Mouse (Mus musculus) limb, embryonic 12.5 days (tissue): ENCODE measurements around the gene Fat1. TPM values are rescaled to one million over a fixed set of nuclear protein-coding genes. Genes with fewer than 3 reads are reported as not detected.

Source experiments
- ATAC-seq: fragments of 200-750 bp; cut with Nextera tagmentation; 2 replicates; pipeline ENCODE4 v1.8.0; 2017; ENCODE audit warnings: low read depth, moderate TSS enrichment; ENCODE audit not compliant: insufficient number of reproducible peaks, insufficient read depth, low FRiP score, low TSS enrichment
- H3K27ac ChIP-seq: fragments of 300-500 bp; sonication (generic); 2 replicates; pipeline ENCODE4 v1.5.1; 2016; ENCODE audit warnings: mild to moderate bottlenecking, moderate library complexity
- H3K27me3 ChIP-seq: fragments of 300-500 bp; sonication (generic); 2 replicates; pipeline ENCODE4 v1.6.1; 2016; ENCODE audit warnings: mild to moderate bottlenecking, moderate library complexity
- H3K36me3 ChIP-seq: fragments of 300-500 bp; sonication (generic); 2 replicates; pipeline ENCODE4 v1.6.1; 2016; ENCODE audit warnings: mild to moderate bottlenecking, moderate library complexity
- H3K4me1 ChIP-seq: fragments of 300-500 bp; sonication (generic); replicated peaks from 2 replicates; pipeline ENCODE4 v1.6.1; 2016
- H3K4me2 ChIP-seq: fragments of 300-500 bp; sonication (generic); 2 replicates; pipeline ENCODE4 v1.6.1; 2016; ENCODE audit warnings: mild to moderate bottlenecking, moderate library complexity
- H3K4me3 ChIP-seq: fragments of 300-500 bp; sonication (generic); replicated peaks from 2 replicates; pipeline ENCODE4 v1.5.1; 2016; ENCODE audit warnings: mild to moderate bottlenecking
- H3K9ac ChIP-seq: fragments of 300-500 bp; sonication (generic); replicated peaks from 2 replicates; pipeline ENCODE4 v1.6.1; 2016; ENCODE audit warnings: mild to moderate bottlenecking, moderate library complexity
- H3K9me3 ChIP-seq: fragments of 300-500 bp; sonication (generic); 2 replicates; pipeline ENCODE4 v1.6.1; 2016; ENCODE audit warnings: mild to moderate bottlenecking, moderate library complexity
- WGBS: fragments of 180-500 bp; shearing (Covaris S2); methylation state at CpG from one replicate; pipeline ENCODE4 v1.1.7; 2016; 5-methylcytosine and 5-hydroxymethylcytosine counted together
- polyA plus RNA-seq: library from polyadenylated mRNA; unstranded; fragments of >200 nt; fragmentation: Nextera tagmentation; extraction: Ambion mirVana; gene quantifications from 2 replicates; pipeline ENCODE4 v1.2.1, GENCODE M21; 2016

Gene Fat1
- polyA plus RNA-seq, 1 experiment from 2014 or later: 23.7 TPM

- no peak for ATAC-seq
- peaks cover 3% of the 10 kb centered on the region; the same call in 1 of the 2 replicates for H3K9me3 ChIP-seq
- WGBS: 3% methylated on average over 13 of the region's 13 CpGs
- peaks cover under 1% of the 10 kb centered on the region for H3K4me1 ChIP-seq
- peaks cover 7% of the 10 kb centered on the region for H3K27me3 ChIP-seq
- H3K4me2 ChIP-seq: peak overlapping the region; percentile 70
- H3K9ac ChIP-seq: peak overlapping the region; percentile 75
- H3K36me3 ChIP-seq: no peaks in the 10 kb centered on the region
- H3K27ac ChIP-seq: peak overlapping the region; percentile 94; the same call in 1 of the 2 replicates
- peak overlapping the region; percentile 78 for H3K4me3 ChIP-seq
These were observed 831 bp upstream of the Fat1 start for GRCm38 (mm10) chr8:44934416-44934815.

- H3K36me3 ChIP-seq: 0 out of 2 replicates have a peak, but pooled peaks cover under 1% of the 10 kb centered on the region
- peak overlapping the region; percentile 78 for H3K4me3 ChIP-seq
- H3K4me1 ChIP-seq: peaks cover 7% of the 10 kb centered on the region
- peak overlapping the region; percentile 70 for H3K4me2 ChIP-seq
- ATAC-seq: peak; percentile 54; the same call in 1 of the 2 replicates
- H3K9ac ChIP-seq: peak overlapping the region; percentile 75
- H3K9me3 ChIP-seq: no peaks in the 10 kb centered on the region
- WGBS: under 1% methylated on average over 24 of the region's 24 CpGs
- peaks cover 7% of the 10 kb centered on the region for H3K27me3 ChIP-seq
- peak overlapping the region; percentile 94 for H3K27ac ChIP-seq
These were observed 494 bp downstream of the Fat1 start for GRCm38 (mm10) chr8:44935741-44936140.

- Histone ChIP-seq H3K9me3 (no peaks in the 10 kb centered on the region), H3K9ac (peak overlapping the region; percentile 82), H3K27me3 (peaks cover 7% of the 10 kb centered on the region), H3K4me3 (peak overlapping the region; percentile 78), H3K4me1 (peaks cover 8% of the 10 kb centered on the region), H3K36me3 (peaks cover 9% of the 10 kb centered on the region), H3K27ac (peak overlapping the region; percentile 95), H3K4me2 (peak overlapping the region; percentile 70)
- no peak for ATAC-seq
- WGBS: 0% methylated on average over 14 of the region's 16 CpGs
These were observed 1.3 kb downstream of the Fat1 start for GRCm38 (mm10) chr8:44936481-44936961.

GRCm38 (mm10) chr8:44937141-44937825, 2.0 kb downstream of the Fat1 start:
- Histone ChIP-seq H3K4me2 (peak overlapping the region; percentile 70), H3K27ac (peak overlapping the region; percentile 95), H3K9ac (peak overlapping the region; percentile 82), H3K4me3 (peak overlapping the region; percentile 78), H3K27me3 (peaks cover 7% of the 10 kb centered on the region), H3K36me3 (peaks cover 13% of the 10 kb centered on the region), H3K9me3 (no peaks in the 10 kb centered on the region), H3K4me1 (peaks cover 16% of the 10 kb centered on the region)
- WGBS: under 1% methylated on average over 34 of the region's 34 CpGs
- no peak for ATAC-seq

- under 1% methylated on average over 86 of the region's 87 CpGs for WGBS
- Histone ChIP-seq H3K4me2 (peak overlapping the region; percentile 70), H3K27ac (peak overlapping the region; percentile 95), H3K27me3 (peaks cover 7% of the 10 kb centered on the region), H3K36me3 (peaks cover 13% of the 10 kb centered on the region), H3K4me3 (peak overlapping the region; percentile 78), H3K4me1 (peaks cover 23% of the 10 kb centered on the region), H3K9me3 (no peaks in the 10 kb centered on the region), H3K9ac (peak overlapping the region; percentile 82)
- peak; percentile 76 for ATAC-seq
These were observed 2.8 kb downstream of the Fat1 start for GRCm38 (mm10) chr8:44937905-44938642.

- peak overlapping the region; percentile 70 for H3K4me2 ChIP-seq
- H3K4me1 ChIP-seq: peaks cover 28% of the 10 kb centered on the region
- ATAC-seq: no peak
- peaks cover 13% of the 10 kb centered on the region for H3K36me3 ChIP-seq
- under 1% methylated on average over 12 of the region's 12 CpGs for WGBS
- peak overlapping the region; percentile 95 for H3K27ac ChIP-seq
- H3K9me3 ChIP-seq: no peaks in the 10 kb centered on the region
- H3K4me3 ChIP-seq: peak overlapping the region; percentile 78
- peaks cover 4% of the 10 kb centered on the region for H3K27me3 ChIP-seq
- H3K9ac ChIP-seq: peak overlapping the region; percentile 82
These were observed 3.4 kb downstream of the Fat1 start for GRCm38 (mm10) chr8:44938643-44938979.

- Histone ChIP-seq H3K27me3 (no peaks in the 10 kb centered on the region), H3K4me3 (no peak overlapping the region), H3K27ac (no peak overlapping the region), H3K9ac (no peak overlapping the region), H3K9me3 (no peaks in the 10 kb centered on the region), H3K4me2 (no peak overlapping the region), H3K36me3 (peaks cover 34% of the 10 kb centered on the region), H3K4me1 (peaks cover 36% of the 10 kb centered on the region)
- no peak for ATAC-seq
- WGBS: 98% methylated on average over 4 of the region's 4 CpGs
These were observed 10.3 kb downstream of the Fat1 start for GRCm38 (mm10) chr8:44945577-44945976.

GRCm38 (mm10) chr8:44948597-44948996, 13.3 kb downstream of the Fat1 start:
- peaks cover 52% of the 10 kb centered on the region for H3K36me3 ChIP-seq
- no peak overlapping the region for H3K9ac ChIP-seq
- H3K4me3 ChIP-seq: no peak overlapping the region
- no peak for ATAC-seq
- peak overlapping the region; percentile 29 for H3K4me2 ChIP-seq
- no peaks in the 10 kb centered on the region for H3K27me3 ChIP-seq
- no peaks in the 10 kb centered on the region for H3K9me3 ChIP-seq
- H3K27ac ChIP-seq: no peak overlapping the region
- H3K4me1 ChIP-seq: peaks cover 16% of the 10 kb centered on the region
- WGBS: 39% methylated on average over 9 of the region's 9 CpGs

- Histone ChIP-seq H3K4me3 (no peak overlapping the region), H3K27ac (no peak overlapping the region), H3K4me1 (peaks cover 59% of the 10 kb centered on the region), H3K9ac (no peak overlapping the region), H3K27me3 (no peaks in the 10 kb centered on the region), H3K9me3 (no peaks in the 10 kb centered on the region), H3K36me3 (peaks cover 53% of the 10 kb centered on the region), H3K4me2 (0 out of 2 replicates have a peak overlapping the region, but pooled peaks have one; percentile 4)
- 38% methylated on average over 10 of the region's 10 CpGs for WGBS
- 0 out of 2 replicates have a peak, but pooled peaks have one; percentile 29 for ATAC-seq
These were observed 25.2 kb downstream of the Fat1 start for GRCm38 (mm10) chr8:44960455-44960854.

GRCm38 (mm10) chr8:44960906-44961305, 25.7 kb downstream of the Fat1 start:
- Histone ChIP-seq H3K4me2 (no peak overlapping the region), H3K9me3 (no peaks in the 10 kb centered on the region), H3K27me3 (no peaks in the 10 kb centered on the region), H3K36me3 (peaks cover 53% of the 10 kb centered on the region), H3K4me3 (no peak overlapping the region), H3K27ac (no peak overlapping the region), H3K9ac (no peak overlapping the region), H3K4me1 (peaks cover 59% of the 10 kb centered on the region)
- ATAC-seq: no peak
- 68% methylated on average over 5 of the region's 5 CpGs for WGBS

- Histone ChIP-seq H3K36me3 (peaks cover 53% of the 10 kb centered on the region), H3K9me3 (no peaks in the 10 kb centered on the region), H3K4me2 (no peak overlapping the region), H3K9ac (no peak overlapping the region), H3K4me3 (no peak overlapping the region), H3K4me1 (peaks cover 59% of the 10 kb centered on the region), H3K27ac (no peak overlapping the region), H3K27me3 (no peaks in the 10 kb centered on the region)
- 84% methylated on average over 6 of the region's 6 CpGs for WGBS
- no peak for ATAC-seq
These were observed 26.2 kb downstream of the Fat1 start for GRCm38 (mm10) chr8:44961492-44961891.
